Mouse (Mus musculus) ES-E14 (cell line): Measurements from ENCODE around the gene Lamb3.

Experiments used
- CHD2 ChIP-seq: IDR thresholded peaks from 2 replicates; pipeline ENCODE4 v1.6.1; 2014; ENCODE audit warnings: mild to moderate bottlenecking, low read depth, low read length, inconsistent platforms
- HCFC1 ChIP-seq: IDR thresholded peaks from 2 replicates; pipeline ENCODE4 v1.6.1; 2012; ENCODE audit warnings: low read length, inconsistent platforms, borderline replicate concordance; ENCODE audit not compliant: insufficient read depth
- ZC3H11A ChIP-seq: IDR thresholded peaks from 2 replicates; pipeline ENCODE4 v1.6.1; 2012; ENCODE audit warnings: low read depth, mild to moderate bottlenecking, inconsistent platforms, low read length, borderline replicate concordance
- ZNF384 ChIP-seq: IDR thresholded peaks from 2 replicates; pipeline ENCODE4 v1.6.1; 2012; ENCODE audit warnings: low read depth, low read length, inconsistent platforms

DNA sequence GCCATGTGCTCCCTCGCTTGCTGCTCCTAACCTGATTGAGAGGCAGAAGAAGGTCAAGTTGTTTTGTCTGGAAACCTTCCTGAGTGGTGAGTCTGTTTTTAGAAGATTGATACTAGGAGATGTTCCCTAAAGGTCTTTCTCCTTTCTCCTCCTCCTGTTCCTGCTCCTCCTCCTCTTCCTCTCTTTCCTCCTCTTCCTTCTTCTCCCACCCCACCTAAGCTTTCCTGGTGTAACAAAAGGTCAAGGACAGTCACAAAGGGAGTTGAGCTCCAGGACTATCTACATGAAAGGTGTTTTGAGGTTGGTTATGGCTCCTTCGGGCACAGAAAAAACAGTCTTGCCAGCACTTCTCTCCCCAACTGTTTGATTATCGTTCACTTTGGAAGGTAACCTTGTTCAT lies 39.8 kb upstream of the Lamb3 start, which contains the start of gene A130010J15Rik:
- TF ChIP-seq HCFC1 (no peak), CHD2 (no peak), ZC3H11A (no peak), ZNF384 (no peak)
